Mouse (Mus musculus): ENCODE data around the gene Nipsnap3b. TPM values are rescaled to one million over a fixed set of nuclear protein-coding genes. Genes with fewer than 3 reads are reported as not detected.

Nipsnap3b gene
- polyA plus RNA-seq (2012; rRNA removed; ENCODE audit: low replicate concordance) = 21.6 and 27.9 TPM in 2 replicates

DNA sequence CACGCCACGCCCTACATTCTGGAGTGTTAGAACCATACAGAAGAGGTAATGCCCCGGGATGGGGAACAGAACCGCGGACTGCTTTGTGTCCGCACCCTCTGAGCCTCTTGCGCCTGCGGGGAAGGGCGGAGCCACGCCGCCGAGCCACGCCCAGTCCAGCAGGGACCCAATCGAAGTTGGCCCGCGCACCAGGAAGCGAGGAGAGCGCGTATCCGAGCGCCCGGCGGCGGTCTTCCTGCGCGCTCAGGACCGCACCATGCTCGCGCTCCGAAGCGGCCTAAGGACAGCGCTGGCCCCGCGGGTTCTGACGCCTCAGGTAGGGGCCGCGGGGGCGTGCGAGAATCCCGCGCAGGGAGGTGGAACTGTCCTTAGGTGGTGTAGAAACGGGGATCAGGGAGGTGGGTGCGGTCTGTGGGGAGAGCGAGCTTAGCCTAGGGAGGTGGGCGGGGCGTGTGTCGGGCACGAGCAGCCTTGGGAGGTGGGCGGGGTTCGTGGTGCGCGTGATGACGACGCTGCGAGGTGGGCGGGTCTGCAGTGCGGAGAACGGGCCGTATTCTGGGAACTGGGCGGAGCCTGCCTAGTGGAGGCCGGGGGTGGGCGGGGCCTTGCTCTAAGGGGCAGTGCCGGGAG lies at the start of gene Nipsnap3b:
Gene Nipsnap3b, plus strand, starts transcription at position 149 of the 630 bp plus-strand sequence.

DNA sequence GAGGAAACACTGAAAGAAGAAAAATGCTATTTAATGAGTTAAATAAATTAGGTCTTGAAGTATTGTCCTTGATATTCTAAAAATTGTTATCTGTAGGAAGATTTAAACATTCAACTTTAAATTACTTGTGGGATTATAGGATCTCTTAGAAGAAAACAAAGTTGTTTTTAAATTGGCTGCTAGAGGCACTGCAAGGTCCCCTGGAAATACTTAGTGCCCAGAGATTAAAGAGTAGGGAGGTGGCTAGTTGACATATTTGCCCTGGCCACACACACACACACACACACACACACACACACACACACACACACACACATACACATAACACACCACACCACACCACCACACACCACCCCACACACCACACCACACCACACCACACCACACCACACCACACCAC lies 47.4 kb upstream of the Nipsnap3b start, which contains the start of gene Olfr270:
Gene Olfr270, plus strand, starts transcription at position 301 of the 400 bp plus-strand sequence.

DNA sequence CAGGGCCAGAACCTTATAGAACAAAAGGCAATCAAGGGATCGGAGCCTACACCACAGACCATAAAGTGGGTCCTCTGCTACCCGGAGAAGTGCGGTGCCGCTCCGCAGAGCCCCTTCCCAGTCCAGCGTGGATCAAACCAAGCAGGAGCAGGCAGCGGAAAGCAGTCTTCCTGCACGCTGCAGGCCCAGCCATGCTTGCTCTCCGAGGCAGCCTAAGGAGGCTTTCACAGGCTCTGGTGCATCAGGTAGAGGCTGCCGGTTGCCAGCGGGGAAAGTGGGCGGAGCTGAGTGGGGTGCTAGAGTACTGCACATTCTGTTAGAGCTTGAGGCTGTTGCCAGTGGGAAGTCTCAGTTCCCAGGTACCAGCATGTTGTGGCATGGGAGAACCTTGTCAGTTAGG lies 22.4 kb upstream of the Nipsnap3b start, which contains the start of gene Nipsnap3a:
Gene Nipsnap3a, plus strand, starts transcription at position 25 of the 400 bp plus-strand sequence.

Other genes with a start within 250 kb of the Nipsnap3b start
- not detected in 2 replicates for gene Olfr275, start 197.3 kb upstream of the Nipsnap3b start, polyA plus RNA-seq (2012; rRNA removed; ENCODE audit: low replicate concordance)
- gene Olfr273, start 152.6 kb upstream of the Nipsnap3b start, polyA plus RNA-seq (2012; rRNA removed; ENCODE audit: low replicate concordance) = not detected in 2 replicates
- not detected in 2 replicates for gene Olfr272, start 92.7 kb upstream of the Nipsnap3b start, polyA plus RNA-seq (2012; rRNA removed; ENCODE audit: low replicate concordance)
- not detected in 2 replicates for gene Olfr270, start 47.3 kb upstream of the Nipsnap3b start, polyA plus RNA-seq (2012; rRNA removed; ENCODE audit: low replicate concordance)
- not detected in 2 replicates for gene Nipsnap3a, start 22.6 kb upstream of the Nipsnap3b start, polyA plus RNA-seq (2012; rRNA removed; ENCODE audit: low replicate concordance)
- gene Abca1, start 148.0 kb downstream of the Nipsnap3b start, polyA plus RNA-seq (2012; rRNA removed; ENCODE audit: low replicate concordance) = 18.6 and 34.5 TPM in 2 replicates